Mouse (Mus musculus) layer of hippocampus, adult 11-12 months (tissue): ENCODE measurements at regions not wholly inside any gene's neighbourhood (a gene's known extent, or its start where the extent isn't known, plus 50 kb on each side); places are given as distances from the start of the nearest gene placed in this dataset.
A peak's percentile ranks its signal among the peaks of the same experiment; 100 is the strongest.

Experiments used
- DNase-seq: peaks from one replicate; pipeline ENCODE4 v3.0.0; 2022; ENCODE audit warnings: low spot score

- DNase-seq: no peak
These were observed 52.4 kb upstream of the Adcy1 start for GRCm38 (mm10) chr11:7010858-7011257.

GRCm38 (mm10) chr11:6999329-6999728 lies 64.0 kb upstream of the Adcy1 start:
- no peak for DNase-seq

GRCm38 (mm10) chr11:6998810-6999209 lies 64.5 kb upstream of the Adcy1 start:
- DNase-seq: no peak

GRCm38 (mm10) chr11:6997508-6997907 lies 65.8 kb upstream of the Adcy1 start:
- no peak for DNase-seq

- DNase-seq: no peak
These were observed 69.6 kb upstream of the Adcy1 start for GRCm38 (mm10) chr11:6993731-6994130.

- no peak for DNase-seq
These were observed 71.7 kb upstream of the Adcy1 start for GRCm38 (mm10) chr11:6991626-6992025.

- no peak for DNase-seq
These were observed 72.6 kb upstream of the Adcy1 start for GRCm38 (mm10) chr11:6990711-6991110.

- no peak for DNase-seq
These were observed 74.1 kb upstream of the Adcy1 start for GRCm38 (mm10) chr11:6988884-6989824.

- no peak for DNase-seq
These were observed 75.3 kb upstream of the Adcy1 start for GRCm38 (mm10) chr11:6987995-6988394.

GRCm38 (mm10) chr11:6987105-6987504 lies 76.2 kb upstream of the Adcy1 start:
- DNase-seq: no peak

- no peak for DNase-seq
These were observed 81.2 kb upstream of the Adcy1 start for GRCm38 (mm10) chr11:6982076-6982475.

GRCm38 (mm10) chr11:6979656-6980055 lies 83.6 kb upstream of the Adcy1 start:
- DNase-seq: no peak

GRCm38 (mm10) chr11:6969196-6969595 lies 94.1 kb upstream of the Adcy1 start:
- no peak for DNase-seq

GRCm38 (mm10) chr11:6966968-6967367 lies 96.3 kb upstream of the Adcy1 start:
- peak; percentile 84 for DNase-seq

- peak; percentile 55 for DNase-seq
These were observed 98.8 kb upstream of the Adcy1 start for GRCm38 (mm10) chr11:6964524-6964923.

- no peak for DNase-seq
These were observed 99.7 kb upstream of the Adcy1 start for GRCm38 (mm10) chr11:6963600-6963999.

- DNase-seq: no peak
These were observed 100.3 kb upstream of the Adcy1 start for GRCm38 (mm10) chr11:6962786-6963575.

GRCm38 (mm10) chr11:6962322-6962721 lies 101.0 kb upstream of the Adcy1 start:
- DNase-seq: no peak

- DNase-seq: no peak
These were observed 110.5 kb upstream of the Adcy1 start for GRCm38 (mm10) chr11:6952787-6953186.

- no peak for DNase-seq
These were observed 111.9 kb upstream of the Adcy1 start for GRCm38 (mm10) chr11:6951361-6951760.

GRCm38 (mm10) chr11:6949051-6949450 lies 111.6 kb upstream of the Gm11983 start:
- no peak for DNase-seq

GRCm38 (mm10) chr11:6934157-6934556 lies 96.7 kb upstream of the Gm11983 start:
- DNase-seq: no peak

GRCm38 (mm10) chr11:6926036-6926435 lies 88.6 kb upstream of the Gm11983 start:
- no peak for DNase-seq
